Mouse (Mus musculus) C2C12 (cell line): ENCODE measurements around the gene Nus1.

Experiments used
- CEBPB ChIP-seq: IDR thresholded peaks from one replicate; pipeline ENCODE4 v1.6.1; 2011; ENCODE audit warnings: low read depth, mild to moderate bottlenecking, control low read depth, moderate library complexity
- CTCF ChIP-seq: IDR thresholded peaks from one replicate; pipeline ENCODE4 v1.5.1; 2011; ENCODE audit not compliant: control insufficient read depth, insufficient read depth, insufficient read length
- MAX ChIP-seq: IDR thresholded peaks from one replicate; pipeline ENCODE4 v1.6.1; 2011; ENCODE audit warnings: mild to moderate bottlenecking, control low read depth
- MYOD1 ChIP-seq: IDR thresholded peaks from one replicate; pipeline ENCODE4 v1.6.1; 2011; ENCODE audit warnings: low read depth; ENCODE audit not compliant: control insufficient read depth, insufficient read length
- MYOG ChIP-seq: IDR thresholded peaks from one replicate; pipeline ENCODE4 v1.6.1; 2011; ENCODE audit not compliant: control insufficient read depth, insufficient read length; ENCODE audit errors: extremely low read depth
- USF1 ChIP-seq: IDR thresholded peaks from one replicate; pipeline ENCODE4 v1.6.1; 2011; ENCODE audit warnings: low read depth, mild to moderate bottlenecking, control low read depth, moderate library complexity

DNA sequence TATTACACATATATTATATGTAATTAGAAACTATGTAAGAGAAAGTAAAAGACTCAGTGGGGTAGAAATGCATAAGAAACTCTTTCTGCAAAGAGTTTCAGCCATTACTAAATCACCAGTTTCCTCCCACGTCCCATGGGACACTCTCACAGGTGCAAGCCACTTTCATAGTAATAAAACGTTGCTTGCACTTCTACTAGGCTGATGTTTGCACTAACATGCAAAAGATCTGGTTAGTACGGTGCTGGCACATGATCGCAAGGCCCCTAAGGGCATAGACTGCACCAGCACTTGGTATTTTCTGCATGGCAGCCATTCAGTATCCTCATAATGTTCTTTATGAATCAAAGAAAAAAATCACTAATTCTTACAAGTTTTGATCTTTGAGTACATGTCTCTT, 43.5 kb upstream of the Nus1 start:
- TF ChIP-seq CTCF (no peak), MYOG (no peak), CEBPB (no peak), MAX (no peak), MYOD1 (no peak), USF1 (no peak)
